Mouse (Mus musculus): Measurements from ENCODE around the gene Xrcc4.
A peak's percentile ranks its signal among the peaks of the same experiment; 100 is the strongest.
"Not testable (repeated sequence)": the region's sequence is repeated elsewhere in the genome, so short reads cannot be mapped to it uniquely, and the experiment has no call there.

Xrcc4 gene

GRCm38 (mm10) chr13:89814543-89814942 is 274.9 kb downstream of the Xrcc4 start:
- no peak for DNase-seq (ENCODE audit: low read depth, low spot score)

- no peak for DNase-seq (ENCODE audit: low read depth, low spot score)
Measured at GRCm38 (mm10) chr13:89812169-89812568, 277.2 kb downstream of the Xrcc4 start.

GRCm38 (mm10) chr13:89809024-89809423 is 280.4 kb downstream of the Xrcc4 start:
- no peak for DNase-seq (ENCODE audit: low read depth, low spot score)

- peak; percentile 16 for DNase-seq (ENCODE audit: low read depth, low spot score)
Measured at GRCm38 (mm10) chr13:89801901-89802300, 287.5 kb downstream of the Xrcc4 start.

- DNase-seq (ENCODE audit: low read depth, low spot score): no peak
Measured at GRCm38 (mm10) chr13:89797721-89798120, 291.7 kb downstream of the Xrcc4 start.

GRCm38 (mm10) chr13:89791475-89791874 is 297.9 kb downstream of the Xrcc4 start:
- peak; percentile 37 for DNase-seq (ENCODE audit: low read depth, low spot score)

GRCm38 (mm10) chr13:89782886-89783285 is 306.5 kb downstream of the Xrcc4 start:
- no peak for DNase-seq (ENCODE audit: low read depth, low spot score)

GRCm38 (mm10) chr13:89780276-89780675 is 309.1 kb downstream of the Xrcc4 start:
- no peak for DNase-seq (ENCODE audit: low read depth, low spot score)

- DNase-seq (ENCODE audit: low read depth, low spot score): peak; percentile 78
Measured at GRCm38 (mm10) chr13:89779208-89779911, 310.0 kb downstream of the Xrcc4 start.

GRCm38 (mm10) chr13:89777764-89778163 is 311.6 kb downstream of the Xrcc4 start:
- DNase-seq (ENCODE audit: low read depth, low spot score): no peak

- no peak for DNase-seq (ENCODE audit: low read depth, low spot score)
Measured at GRCm38 (mm10) chr13:89777146-89777545, 312.3 kb downstream of the Xrcc4 start.

- DNase-seq (ENCODE audit: low read depth, low spot score): no peak
Measured at GRCm38 (mm10) chr13:89766551-89766950, 322.9 kb downstream of the Xrcc4 start.

- DNase-seq (ENCODE audit: low read depth, low spot score): no peak
Measured at GRCm38 (mm10) chr13:89765966-89766365, 323.4 kb downstream of the Xrcc4 start.

- DNase-seq (ENCODE audit: low read depth, low spot score): no peak
Measured at GRCm38 (mm10) chr13:89762339-89762738, 327.1 kb downstream of the Xrcc4 start.

- DNase-seq (ENCODE audit: low read depth, low spot score): no peak
Measured at GRCm38 (mm10) chr13:89756347-89756746, 333.1 kb downstream of the Xrcc4 start.

- DNase-seq (ENCODE audit: low read depth, low spot score): not testable (repeated sequence)
Measured at GRCm38 (mm10) chr13:89750562-89750961, 338.8 kb downstream of the Xrcc4 start.

GRCm38 (mm10) chr13:89743201-89743600 is 346.2 kb downstream of the Xrcc4 start:
- no peak for DNase-seq (ENCODE audit: low read depth, low spot score)

- DNase-seq (ENCODE audit: low read depth, low spot score): peak; percentile 58
Measured at GRCm38 (mm10) chr13:89742686-89743200, 346.7 kb downstream of the Xrcc4 start.

GRCm38 (mm10) chr13:89741766-89742685 is 347.4 kb downstream of the Xrcc4 start, which contains the start of gene Vcan:
Gene Vcan (minus strand): TSS chr13:89742509.
- DNase-seq (ENCODE audit: low read depth, low spot score): peak; percentile 82

GRCm38 (mm10) chr13:89741116-89741551 is 348.3 kb downstream of the Xrcc4 start:
- DNase-seq (ENCODE audit: low read depth, low spot score): peak; percentile 68

- peak; percentile 90 for DNase-seq (ENCODE audit: low read depth, low spot score)
Measured at GRCm38 (mm10) chr13:89740243-89741115, 348.9 kb downstream of the Xrcc4 start.

Measured in mesoderm, embryonic 11.5 days (tissue).